Comparison of ENCODE assay signal across 8 mouse cellular contexts in the genomic region with DNA sequence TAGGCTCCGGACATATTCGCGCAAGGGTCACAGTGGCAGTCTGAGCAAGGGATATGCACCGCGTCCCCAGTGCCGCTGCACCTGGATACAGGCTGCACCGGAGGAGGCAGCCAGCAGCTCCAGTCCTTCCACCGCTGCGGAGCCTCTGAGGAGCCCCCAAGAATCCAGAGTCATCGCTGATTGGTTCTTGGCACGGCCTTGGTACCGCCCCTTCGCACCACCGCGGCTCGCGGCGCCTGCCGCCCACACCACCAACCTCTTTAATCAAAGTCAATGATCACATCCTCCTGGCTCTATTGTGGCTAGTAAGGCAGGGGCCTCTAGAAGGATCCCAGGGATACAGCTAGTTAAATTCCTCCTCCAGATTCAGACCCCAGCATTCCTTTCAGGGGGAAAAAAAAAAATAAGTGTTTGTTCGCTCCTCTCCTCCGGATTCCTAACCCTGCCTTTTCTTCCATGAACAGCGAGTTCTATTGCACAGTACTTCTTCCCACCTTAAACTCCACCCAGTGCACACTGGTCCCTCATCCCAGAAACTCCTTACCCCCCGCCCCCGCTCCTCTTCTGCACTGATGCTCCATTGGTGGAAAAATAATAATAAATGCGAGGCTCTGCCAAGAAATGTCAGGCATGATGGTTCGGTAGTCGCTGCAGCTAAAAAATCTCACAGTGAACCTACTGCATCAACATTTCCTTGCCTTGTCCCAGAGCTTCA. TPM values are rescaled to one million over a fixed set of nuclear protein-coding genes. Genes with fewer than 3 reads are reported as not detected.
A peak's percentile ranks its signal among the peaks of the same experiment; 100 is the strongest.
DNase-seq lines count a peak whose midpoint lies in the region; ATAC-seq lines count a peak whose summit lies in the region.

No protein-coding gene starts in this region.

- peak overlapping the region; percentile 55 for H3K4me3 ChIP-seq in midbrain, embryonic 16.5 days (ENCODE audit: low read depth, low read length)

- H3K4me1 ChIP-seq in midbrain, embryonic 16.5 days (ENCODE audit: control insufficient read depth, insufficient read depth, low read length) = peaks cover 10% of the 10 kb centered on the region

- H3K4me2 ChIP-seq in midbrain, embryonic 16.5 days (ENCODE audit: low read length) = peak overlapping the region; percentile 96

- no peaks in the 10 kb centered on the region for H3K9me3 ChIP-seq in midbrain, embryonic 16.5 days (replicated peaks; ENCODE audit: control insufficient read depth, low read length, poor library complexity, severe bottlenecking)

- no peak overlapping the region for H3K27ac ChIP-seq in midbrain, embryonic 16.5 days (ENCODE audit: low read length)

- ATAC-seq in midbrain, embryonic 16.5 days = peak; percentile 91

- WGBS in midbrain, embryonic 16.5 days = under 1% methylated on average over 27 of the region's 27 CpGs

- H3K36me3 ChIP-seq in midbrain, embryonic 16.5 days (ENCODE audit: control insufficient read depth, insufficient read depth, low read length) = no peaks in the 10 kb centered on the region

- H3K9ac ChIP-seq in midbrain, embryonic 16.5 days (ENCODE audit: low read depth, low read length) = peak overlapping the region; percentile 70

- H3K27me3 ChIP-seq in midbrain, embryonic 16.5 days (ENCODE audit: control insufficient read depth, insufficient read depth, low read depth, low read length) = peaks cover 22% of the 10 kb centered on the region

- peak; percentile 33 for DNase-seq in kidney, postnatal 10 days
- DNase-seq in kidney, postnatal 25 days = no peak
- DNase-seq in cerebellum, postnatal 36 days = peak; percentile 80 to 83
- peak; percentile 59 to 72 for DNase-seq in frontal cortex, postnatal 25 days (ENCODE audit: low spot score in 2 of 2)
- peak; percentile 80 for DNase-seq in left cerebral cortex, adult 11 months (ENCODE audit: low spot score)
- peak; percentile 34 for DNase-seq in yolk sac, embryonic 10.5 days (ENCODE audit: low spot score)
- no peak for DNase-seq in lung, postnatal 4 days

RNA-seq across cellular contexts. Expression of a gene that starts 0.4 kb away (rescaled TPM):
- polyA plus RNA-seq in midbrain, embryonic 16.5 days (2015; fragmentation: Nextera tagmentation; extraction: Ambion mirVana) = 1.2 and 1.4 TPM in 2 replicates

Comparison
In these comparisons a context has a peak if more than half of its experiments do, and no peak if none do; other contexts are left out.
1. DNase-seq: peak in kidney, postnatal 10 days (single experiment), cerebellum, postnatal 36 days (2 of 2), frontal cortex, postnatal 25 days (2 of 2), left cerebral cortex, adult 11 months (single experiment) and yolk sac, embryonic 10.5 days (single experiment); none in kidney, postnatal 25 days (0 of 2) and lung, postnatal 4 days (0 of 2).